Mouse (Mus musculus) thymus, postnatal 10 days (tissue): ENCODE measurements around the gene Stk4.

ENCODE experiments used
- DNase-seq, 2 experiments: peaks; one replicate each; pipeline ENCODE4 v3.0.0; 2021; ENCODE audit warnings: low spot score in 2 of 2

Gene Stk4

DNA sequence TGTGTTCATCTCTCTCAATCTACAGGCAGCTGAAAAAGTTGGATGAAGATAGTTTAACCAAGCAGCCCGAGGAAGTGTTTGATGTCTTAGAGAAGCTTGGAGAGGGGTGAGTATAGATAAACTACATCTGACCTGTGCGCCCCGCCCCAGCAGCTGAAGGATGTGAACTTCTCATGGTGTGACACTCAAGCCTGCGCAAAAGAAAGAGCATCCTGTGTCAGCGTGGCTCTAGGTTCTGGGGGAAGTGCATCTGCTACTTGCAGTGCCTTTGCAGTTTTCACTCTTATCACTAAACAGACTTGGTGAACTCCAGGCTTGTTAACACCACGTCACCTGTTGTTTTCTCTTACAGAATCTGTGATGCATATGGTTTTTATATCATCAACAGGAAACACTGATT lies 9.4 kb downstream of the Stk4 start:
- peak; percentile 68 to 78 for DNase-seq

DNA sequence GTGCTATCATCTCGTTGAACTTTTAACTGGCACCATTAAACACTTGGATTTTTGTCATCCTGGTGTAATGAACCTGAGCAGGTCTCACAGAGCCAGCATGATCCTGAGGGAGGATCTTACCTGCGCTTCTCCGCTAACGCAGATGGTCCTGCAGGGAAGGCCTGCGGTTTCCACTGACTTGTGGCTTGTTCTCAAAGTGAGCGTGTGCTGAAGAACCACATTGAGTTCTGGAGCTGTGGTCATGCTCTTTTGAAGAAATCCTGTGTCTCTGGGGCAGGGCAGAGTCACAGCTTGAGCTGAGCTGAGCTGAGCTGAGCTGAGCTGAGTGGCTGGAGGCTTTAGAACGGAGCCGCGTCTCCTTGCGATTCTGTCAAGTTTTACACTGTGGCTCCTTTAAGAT lies 11.5 kb downstream of the Stk4 start:
- DNase-seq = peak; percentile 51 to 52

DNA sequence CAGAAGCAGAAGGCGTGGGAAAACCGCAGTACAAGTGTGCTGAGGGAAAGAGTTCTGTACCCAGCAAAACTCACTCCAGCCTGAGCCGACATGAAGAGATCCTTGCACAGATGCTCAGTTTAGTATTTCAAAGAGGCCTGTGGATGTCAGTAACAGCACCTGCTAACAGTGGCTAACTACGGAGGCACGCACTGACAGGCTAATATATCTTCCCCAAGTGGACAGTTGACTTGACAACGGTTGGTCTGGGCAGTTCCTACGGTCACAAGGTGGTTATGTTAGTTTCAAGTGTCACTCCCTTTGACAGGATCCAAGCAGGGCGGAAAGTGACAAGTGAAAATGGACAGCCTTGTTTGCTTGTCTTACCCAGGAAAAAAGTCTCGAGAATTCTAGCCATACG lies 12.1 kb downstream of the Stk4 start:
- no peak for DNase-seq

DNA sequence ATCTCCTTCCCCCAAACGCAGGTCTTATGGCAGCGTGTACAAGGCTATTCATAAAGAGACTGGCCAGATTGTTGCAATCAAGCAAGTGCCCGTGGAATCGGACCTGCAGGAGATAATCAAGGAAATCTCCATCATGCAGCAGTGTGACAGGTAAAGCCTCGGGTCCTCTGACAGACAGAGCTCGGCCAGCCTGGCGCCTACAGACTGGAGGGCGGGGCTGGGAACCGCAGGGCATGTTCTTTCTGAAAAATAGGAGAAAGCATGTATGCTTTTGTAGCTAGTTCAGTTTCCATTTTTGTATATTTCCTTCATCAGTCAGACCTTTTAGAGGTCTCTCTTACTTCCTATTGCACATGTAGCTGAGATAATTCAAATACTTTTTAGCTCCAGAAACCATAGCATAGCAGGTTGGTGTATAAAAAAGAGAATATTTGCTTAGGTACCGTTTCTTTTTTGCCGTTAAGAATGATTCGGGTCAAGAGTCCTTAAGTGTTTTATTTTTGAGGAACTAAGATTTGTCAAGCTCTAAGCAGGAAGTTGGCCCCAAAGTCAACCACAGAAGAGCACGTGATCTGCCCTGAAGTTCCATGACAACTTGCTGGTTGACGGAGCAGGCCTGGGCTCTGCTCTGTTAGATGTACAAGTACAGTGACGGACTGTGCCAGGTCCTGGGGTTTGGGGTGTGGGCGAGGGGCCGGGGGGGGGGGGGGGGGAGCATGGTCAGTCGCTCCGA lies 13.7 kb downstream of the Stk4 start:
- DNase-seq = peak; percentile 72 to 73

DNA sequence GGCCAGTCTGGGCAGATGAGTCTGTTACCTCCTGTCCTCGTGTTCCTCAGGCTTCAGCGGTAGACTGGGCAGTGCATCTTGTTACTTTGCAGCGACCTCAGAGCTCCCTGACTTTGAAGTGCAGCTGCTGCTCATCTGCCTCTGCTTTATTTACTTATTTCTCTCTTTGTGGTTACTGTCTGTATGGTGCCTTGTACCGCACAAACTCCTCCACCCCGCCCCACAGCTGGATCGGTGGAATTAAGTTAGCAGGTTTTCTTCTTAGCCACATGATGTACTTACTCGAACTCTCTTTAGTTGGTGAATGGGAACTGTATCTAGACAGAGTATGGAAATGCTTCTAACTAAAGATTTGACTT lies 14.2 kb downstream of the Stk4 start:
- DNase-seq = peak; percentile 76 to 85

DNA sequence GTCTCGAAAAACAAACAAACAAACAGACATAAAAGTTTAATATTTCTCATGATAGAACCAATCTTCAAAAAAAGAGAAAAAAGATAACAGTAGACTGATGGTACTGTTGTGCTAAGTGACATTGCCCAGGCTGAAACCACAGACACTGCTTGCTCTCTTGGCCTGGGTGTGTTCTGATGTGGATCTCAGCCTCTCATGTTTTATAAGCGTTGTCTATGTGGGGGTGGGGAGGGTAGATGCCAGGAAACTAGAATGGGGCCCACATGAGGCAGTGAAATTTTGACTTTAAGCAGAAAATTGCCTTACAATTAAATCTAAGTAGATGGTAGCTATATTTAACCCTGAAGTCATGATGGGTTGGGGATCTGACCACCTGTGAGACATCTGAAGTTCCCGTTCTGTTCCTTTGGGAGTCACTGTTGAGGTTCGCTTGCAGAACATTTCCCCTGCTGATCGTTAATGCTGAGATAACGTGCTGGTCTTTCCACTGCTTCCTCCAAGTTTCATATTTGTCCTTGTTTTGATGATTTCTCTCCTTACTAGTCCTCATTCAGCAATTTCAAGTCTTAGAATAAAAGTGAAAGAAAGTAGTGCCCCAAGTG lies 17.4 kb downstream of the Stk4 start:
- DNase-seq = no peak

DNA sequence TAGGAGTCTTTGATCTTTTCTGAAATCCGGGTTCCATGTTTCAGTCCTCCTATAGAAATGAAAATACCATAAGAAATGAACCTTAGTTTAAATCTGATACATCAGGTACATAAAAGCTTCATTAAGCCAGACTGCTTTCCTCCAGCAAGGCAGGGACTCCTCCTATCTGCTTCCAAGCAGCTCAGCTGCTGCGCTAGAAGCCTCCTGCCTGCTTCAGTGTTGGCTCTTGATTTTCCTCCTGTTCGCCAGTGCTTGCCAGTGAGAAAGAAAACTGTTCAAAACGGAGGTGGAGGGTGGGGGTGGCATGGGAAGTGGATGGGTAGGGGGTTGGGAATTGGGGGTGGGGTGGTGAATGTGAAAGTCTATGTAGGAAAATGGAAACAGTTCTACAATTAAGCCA lies 19.4 kb downstream of the Stk4 start:
- no peak for DNase-seq

DNA sequence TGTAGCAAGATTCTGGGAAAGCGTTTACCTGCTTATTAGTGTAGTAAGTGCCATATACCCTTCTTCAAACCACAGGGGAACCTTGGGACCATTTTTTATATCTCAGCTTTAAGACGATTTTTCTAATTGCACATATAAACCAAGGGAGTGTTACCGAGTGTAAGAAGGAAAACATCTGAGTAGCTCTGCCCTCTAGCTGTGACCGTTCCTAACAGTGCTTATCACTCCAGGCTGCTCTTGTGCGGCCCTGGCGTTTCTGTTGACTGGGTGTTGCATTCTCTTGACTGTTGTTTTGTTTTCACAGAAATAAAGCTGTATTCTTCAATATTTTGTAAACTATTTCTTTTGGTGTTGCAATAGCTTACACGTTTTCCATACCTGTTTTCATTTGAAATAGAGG lies 24.0 kb downstream of the Stk4 start:
- DNase-seq = no peak

DNA sequence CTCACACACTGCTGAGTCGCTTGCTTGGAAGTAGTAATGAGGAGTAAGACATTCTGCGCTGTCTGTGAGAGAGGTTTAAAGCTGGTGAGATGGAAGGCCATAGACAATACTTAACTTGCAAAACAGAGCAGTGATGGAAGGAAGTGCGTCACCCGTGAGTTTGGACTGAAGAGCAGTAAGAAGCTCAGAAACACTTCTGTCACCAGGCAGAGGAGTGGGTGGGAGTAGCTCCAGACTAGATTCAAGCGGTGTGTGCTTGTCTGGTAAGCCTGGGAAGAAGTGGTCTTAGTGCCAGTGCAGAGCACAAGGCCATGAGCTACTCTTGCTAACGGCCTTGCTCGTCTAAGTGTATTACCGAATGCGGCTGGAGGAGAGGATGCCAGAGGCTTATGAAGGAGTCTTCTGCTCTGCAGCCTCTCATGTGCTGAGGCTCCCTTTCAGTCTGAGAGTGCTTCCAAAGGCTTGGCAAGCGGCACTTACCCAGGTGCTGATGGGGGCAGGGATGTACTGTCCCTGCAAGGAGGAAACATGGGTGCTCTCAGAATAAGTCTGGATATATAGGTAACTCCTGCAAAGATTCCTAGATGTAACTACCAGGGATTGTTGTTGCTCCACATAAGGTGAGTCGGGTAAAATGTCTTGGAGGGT lies 28.6 kb downstream of the Stk4 start:
- no peak for DNase-seq

DNA sequence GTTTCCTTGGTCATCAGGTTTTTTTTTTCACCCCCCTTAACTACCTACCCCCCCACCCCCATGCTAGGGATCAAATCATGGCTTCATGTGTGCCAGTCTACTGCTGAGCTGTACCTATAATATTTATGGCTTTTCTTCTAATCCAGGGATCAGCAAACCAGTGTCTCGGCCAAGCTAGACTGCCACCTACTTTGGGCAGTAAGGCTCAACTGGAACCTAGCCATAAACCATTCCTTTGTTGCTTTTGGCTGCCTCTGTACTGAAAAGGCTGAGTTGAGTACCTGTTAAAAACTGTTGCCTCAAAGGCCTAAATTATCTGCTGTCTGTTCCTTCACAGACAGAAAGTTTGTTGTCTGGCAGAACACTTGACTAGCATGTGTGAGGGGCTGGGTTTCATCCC lies 31.8 kb downstream of the Stk4 start:
- DNase-seq = no peak

DNA sequence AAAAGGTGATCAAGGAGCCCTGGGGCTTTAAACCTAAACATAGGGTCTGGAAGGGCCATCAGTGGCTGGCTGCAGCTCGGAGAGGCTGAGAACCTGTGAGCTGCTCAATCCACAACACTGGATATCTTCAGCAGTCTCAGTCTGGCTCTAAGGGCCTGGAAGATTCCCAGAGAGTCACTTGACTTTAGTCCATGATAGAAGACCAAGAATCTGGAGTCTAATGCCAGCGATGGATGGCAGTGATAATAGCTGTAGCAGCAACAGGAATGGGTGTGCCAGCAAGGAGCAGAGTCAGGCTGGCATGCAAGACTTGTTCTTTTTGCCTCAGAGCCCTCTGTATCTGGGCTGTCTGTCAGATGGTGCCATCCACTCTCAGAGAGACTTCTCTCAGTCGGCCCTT lies 32.2 kb downstream of the Stk4 start:
- DNase-seq = no peak

DNA sequence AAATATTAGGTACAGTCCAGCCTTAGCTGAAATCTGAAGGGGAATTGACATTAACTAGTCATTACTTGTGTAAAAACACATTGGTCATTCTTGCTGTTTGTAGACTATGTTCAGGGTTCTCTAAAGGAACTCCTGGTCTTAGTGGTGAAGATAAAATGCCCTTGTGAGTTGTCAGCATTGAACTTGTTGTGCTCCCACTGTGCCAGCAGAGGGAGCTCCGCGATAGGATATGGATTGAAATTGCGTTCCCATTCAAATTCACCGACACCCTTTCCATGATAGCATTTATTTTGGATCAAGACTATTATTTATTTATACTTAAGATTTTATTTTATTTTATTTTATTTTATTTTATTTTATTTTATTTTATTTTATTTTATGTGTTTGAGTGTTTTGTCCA lies 33.4 kb downstream of the Stk4 start:
- DNase-seq = peak in 1 of 2 experiments; percentile 53

DNA sequence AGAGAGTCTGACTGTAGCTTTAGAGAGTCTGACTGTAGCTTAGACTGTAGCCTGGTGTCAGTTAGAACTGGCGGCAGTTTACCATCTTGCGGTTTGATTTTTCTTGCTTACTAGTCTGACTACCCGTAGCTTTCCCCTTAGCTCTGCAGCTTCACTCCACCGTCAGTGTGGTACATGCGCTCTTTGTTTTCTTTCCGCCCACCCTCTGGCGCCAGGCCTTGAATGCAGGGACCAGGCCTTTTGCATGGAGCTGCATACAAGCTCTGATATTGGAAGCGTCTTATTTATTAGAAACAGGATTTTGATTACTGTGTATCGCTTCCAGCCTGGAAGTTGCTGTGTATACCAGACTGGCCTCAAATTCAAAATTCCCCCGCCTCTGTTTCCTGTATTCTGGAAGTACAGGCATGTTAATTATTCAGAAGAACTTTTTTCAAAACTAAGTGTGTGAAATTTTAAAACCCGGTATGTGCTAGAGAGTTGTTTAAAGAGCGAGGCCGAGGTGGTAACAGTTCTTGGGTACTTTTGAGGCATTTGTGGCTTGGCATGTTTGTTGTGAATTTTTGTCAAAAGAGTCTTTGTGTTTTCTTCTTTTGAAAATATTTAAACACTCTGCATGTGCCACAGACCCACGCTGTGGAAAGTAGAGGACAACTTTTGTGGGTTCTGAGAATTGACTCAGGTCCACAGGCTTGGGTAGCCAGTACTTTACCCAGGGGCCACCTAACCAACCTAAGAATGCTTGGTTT lies 36.3 kb downstream of the Stk4 start:
- DNase-seq = no peak

DNA sequence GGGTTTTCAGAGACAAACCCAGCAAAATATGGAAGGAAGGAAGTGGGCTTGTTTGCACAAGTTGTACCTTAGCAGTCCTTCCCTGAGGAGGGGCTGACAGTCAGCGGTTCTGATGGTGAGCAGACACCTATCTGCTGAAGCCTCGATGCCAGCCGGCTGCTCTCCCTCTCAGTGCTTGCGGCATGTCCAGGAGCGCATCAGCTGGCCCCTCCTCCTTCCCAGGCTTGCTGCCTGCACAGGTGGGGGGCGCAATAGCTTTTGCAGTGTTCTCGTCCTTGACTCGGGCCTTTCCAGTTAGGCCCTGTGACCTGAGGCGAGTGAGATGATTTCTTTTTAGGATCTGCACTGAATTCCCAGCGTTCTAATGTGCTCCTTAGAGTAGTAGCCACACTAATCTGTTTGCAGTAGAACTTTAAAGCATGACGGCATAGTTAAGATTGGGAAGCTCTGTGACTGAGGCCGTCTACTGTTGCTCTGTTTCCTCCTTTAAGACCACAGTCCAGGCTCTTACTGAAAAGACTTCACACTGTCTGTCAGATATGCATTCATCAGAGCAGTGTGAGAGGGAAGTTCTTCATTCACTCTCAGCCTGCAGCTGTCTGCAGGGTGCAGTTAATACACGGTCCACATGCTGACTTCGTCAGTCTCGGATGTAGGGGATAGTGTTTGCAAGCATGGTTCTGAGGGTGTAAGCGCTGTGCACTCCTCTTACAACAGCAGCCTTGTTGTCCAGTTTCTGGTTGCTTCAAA lies 37.2 kb downstream of the Stk4 start:
- no peak for DNase-seq

DNA sequence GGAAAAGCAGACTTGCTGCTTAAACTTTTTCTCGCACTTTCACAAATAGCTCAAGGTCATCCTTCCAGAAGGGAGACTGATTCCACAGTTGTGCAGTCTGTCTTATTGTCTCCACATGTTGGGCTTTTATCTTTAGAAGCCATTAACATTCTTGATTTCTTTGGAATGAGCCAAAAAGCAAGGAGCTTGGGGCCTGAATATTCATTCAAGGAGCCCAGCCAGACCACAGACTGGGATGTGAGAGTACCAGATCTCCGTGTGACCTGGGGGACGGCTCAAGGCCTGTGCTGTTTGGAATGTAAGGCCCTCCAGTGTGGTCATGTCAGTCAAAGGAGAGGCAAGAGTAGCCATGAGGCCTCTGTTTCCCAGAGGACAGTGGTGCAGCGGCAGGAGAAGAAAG lies 38.4 kb downstream of the Stk4 start:
- no peak for DNase-seq

DNA sequence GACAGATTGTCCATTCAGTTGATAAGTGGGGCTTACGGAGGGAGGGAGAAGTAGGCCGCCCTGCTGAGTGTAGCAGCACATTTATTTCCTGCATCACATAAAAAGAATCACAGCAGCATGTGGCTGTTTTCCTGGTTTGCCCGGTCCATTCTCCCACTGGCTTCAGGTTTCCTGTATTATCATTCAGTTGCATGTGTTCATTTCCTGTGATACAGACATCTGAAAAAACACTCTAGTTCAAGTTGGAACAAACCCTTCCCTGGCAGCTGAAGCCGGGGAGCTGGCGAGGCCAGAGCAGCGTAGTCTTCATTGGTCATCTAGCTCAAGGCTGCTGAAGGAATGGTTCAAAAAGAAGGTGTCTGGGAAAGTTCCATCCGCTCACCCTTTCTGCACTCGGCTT lies 41.4 kb downstream of the Stk4 start:
- no peak for DNase-seq

DNA sequence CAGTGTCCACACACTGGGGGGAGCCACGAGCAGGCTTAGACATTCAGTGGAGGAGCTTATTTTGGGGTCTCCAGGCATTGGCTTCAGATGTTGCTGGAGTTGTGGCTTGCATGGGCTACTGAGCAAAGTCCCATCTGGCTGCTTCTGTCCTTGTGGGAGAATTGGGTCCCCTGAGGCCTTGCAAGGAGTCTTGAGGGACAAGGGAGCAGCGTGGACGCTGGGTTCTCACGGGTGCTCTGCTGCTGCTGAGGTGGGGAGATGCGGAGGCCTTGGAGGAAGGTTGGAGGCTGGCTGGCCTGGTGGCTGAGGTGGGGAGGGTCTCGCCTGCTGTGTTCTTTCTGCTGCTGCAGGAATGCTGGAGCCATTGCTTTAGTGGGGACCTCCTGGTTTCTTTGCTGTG lies 43.9 kb downstream of the Stk4 start:
- DNase-seq = no peak

DNA sequence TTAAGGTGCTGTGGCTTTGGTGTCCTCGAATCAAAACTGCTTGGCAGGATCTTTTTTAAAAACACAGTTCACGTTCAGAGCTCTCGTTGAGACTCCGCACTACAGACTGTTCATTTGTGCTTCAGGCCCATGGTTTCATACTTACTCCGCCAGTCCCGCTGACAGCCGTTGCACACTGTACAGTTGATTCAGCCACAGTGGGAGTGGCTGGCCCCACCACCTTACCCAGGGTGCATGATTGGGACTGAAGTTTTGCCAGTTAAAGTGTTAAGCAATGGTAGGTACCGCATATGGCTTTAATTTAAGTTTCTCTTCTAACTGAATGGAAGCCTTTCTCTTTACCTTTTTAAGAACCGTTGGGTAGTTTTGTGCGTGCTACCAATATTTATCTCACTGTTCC lies 45.4 kb downstream of the Stk4 start:
- DNase-seq = no peak

DNA sequence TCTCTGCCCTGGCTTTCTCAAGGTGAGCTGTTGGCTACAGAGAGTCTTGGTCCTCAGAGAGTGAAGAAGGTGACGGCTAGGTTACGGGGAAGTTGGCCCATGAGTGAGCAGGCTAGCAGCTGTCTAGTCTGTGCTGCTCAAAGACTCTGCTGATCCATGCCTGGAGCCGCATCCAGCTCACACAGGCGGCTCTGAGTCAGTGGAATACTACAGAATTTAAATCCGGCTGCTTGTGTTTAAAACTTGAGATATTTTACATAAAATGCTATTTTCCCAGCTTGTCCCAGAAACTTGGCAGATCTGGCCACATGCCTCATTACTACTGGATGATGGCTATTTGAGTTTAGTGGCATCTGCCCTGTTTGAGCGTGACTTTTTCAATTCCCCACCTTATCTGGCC lies 49.4 kb downstream of the Stk4 start:
- DNase-seq = no peak

DNA sequence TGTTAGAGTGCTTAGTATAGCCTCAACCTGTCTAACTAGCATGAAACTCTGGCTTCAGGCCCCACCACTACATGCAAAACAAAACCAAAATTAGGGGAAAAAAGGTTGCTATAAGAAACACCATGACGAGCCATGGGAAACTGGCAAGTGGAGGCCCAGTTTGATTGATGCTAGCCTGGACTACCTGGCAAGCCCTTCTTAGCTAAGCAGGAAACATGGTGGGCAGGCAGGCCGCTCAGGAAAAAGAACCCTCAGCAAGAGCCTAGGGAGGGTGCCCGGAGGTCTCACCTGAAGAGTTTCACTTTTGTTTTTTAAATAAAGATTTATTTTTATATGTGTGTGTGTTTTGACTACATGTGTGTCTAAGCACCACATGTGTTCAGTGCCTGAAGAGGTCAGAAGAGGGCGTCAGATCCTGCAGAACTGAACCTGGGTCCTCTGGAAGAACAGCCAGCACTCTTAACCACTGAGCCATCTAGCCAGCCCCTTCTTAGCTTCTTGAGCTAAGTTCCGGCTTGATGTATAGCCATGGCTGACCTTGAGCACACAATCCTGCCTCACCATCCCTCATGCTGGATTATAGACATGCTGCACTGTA lies 53.1 kb downstream of the Stk4 start:
- DNase-seq = no peak

DNA sequence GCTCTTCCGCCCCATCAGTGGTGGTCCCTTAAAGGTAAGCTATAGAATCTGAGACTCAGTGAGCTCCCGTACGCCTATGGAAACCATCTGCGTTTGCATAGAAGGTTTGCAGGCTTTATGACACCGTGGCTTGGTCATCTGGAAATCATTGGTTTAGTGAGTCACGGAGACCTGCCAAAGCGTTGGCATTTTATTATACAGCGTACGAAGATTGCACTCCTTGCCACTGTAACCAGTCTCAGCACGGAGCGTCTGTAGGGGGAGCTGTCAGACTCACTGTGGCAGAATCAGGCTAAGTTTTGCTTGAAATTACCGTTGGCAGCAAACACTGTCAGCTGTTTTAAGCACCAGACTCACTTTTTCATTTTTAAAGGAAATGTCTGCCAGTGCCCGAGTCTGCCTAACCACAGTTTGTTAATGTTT lies 56.4 kb downstream of the Stk4 start:
- DNase-seq = no peak

DNA sequence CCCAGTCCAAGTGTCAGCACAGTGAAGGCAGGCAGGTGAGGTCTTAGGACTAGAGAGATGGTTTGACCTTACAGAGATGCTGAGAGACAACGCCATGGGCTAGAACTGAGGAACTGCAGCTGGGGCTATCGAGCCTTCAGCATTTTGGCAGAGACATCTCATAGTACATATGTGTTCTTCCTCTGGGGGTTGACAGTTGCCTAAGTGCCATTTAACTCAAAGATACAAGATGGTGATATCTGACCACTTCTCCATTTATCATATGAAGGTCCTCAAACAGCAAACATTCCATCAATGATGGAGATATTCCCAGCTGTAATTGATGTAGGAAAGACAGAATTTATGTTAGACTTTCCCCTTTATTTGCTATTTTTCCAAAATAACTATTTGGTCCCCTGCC lies 57.2 kb downstream of the Stk4 start:
- DNase-seq = no peak
